Comparison of ENCODE assay signal across 15 mouse cellular contexts in genomic region chr9:102045886-102046285, GRCm38 (mm10).
DNase-seq lines count a peak whose midpoint lies in the region; ATAC-seq lines count a peak whose summit lies in the region.
"Had no signal": no experiment of that assay in that cellular context is flagged by ENCODE, and none has a peak within 500 bp of the region (broad histone marks: within the 10 kb centered on the region; RNA-seq: fewer than 3 reads in every experiment).

No protein-coding gene starts in this region.

- H3K9ac ChIP-seq in forebrain, embryonic 12.5 days, result no peak overlapping the region
- peak overlapping the region; percentile 43 for H3K9ac ChIP-seq in hindbrain, embryonic 13.5 days
- no peak overlapping the region; the same call in 1 of the 2 replicates for H3K9ac ChIP-seq in midbrain, embryonic 13.5 days (replicated peaks)
- no peak overlapping the region for H3K9ac ChIP-seq in heart, embryonic 11.5 days (ENCODE audit: low read depth, low read length)
- H3K9ac ChIP-seq: embryonic facial prominence, embryonic 15.5 days had no signal

- H3K36me3 ChIP-seq in forebrain, embryonic 12.5 days (replicated peaks), result no peaks in the 10 kb centered on the region
- peaks cover 3% of the 10 kb centered on the region for H3K36me3 ChIP-seq in hindbrain, embryonic 13.5 days
- H3K36me3 ChIP-seq in midbrain, embryonic 13.5 days, result peaks cover 3% of the 10 kb centered on the region
- H3K36me3 ChIP-seq in heart, embryonic 11.5 days (ENCODE audit: control insufficient read depth, insufficient read depth, low read length), result no peaks in the 10 kb centered on the region
- H3K36me3 ChIP-seq: embryonic facial prominence, embryonic 15.5 days had no signal

- 9% methylated on average over 2 of the region's 2 CpGs for WGBS in forebrain, embryonic 12.5 days
- 12% methylated on average over 2 of the region's 2 CpGs for WGBS in hindbrain, embryonic 13.5 days
- WGBS in midbrain, embryonic 13.5 days, result 9% methylated on average over 2 of the region's 2 CpGs
- 36% methylated on average over 2 of the region's 2 CpGs for whole genome bisulfite sequencing in heart, embryonic 11.5 days (ENCODE audit: insufficient replicate concordance)

- H3K4me2 ChIP-seq in forebrain, embryonic 12.5 days, result peak overlapping the region; percentile 19; the same call in 1 of the 2 replicates
- 0 out of 2 replicates have a peak overlapping the region, but pooled peaks have one; percentile 3 for H3K4me2 ChIP-seq in hindbrain, embryonic 13.5 days
- H3K4me2 ChIP-seq in midbrain, embryonic 13.5 days (replicated peaks), result peak overlapping the region; percentile 12; the same call in 1 of the 2 replicates
- no peak overlapping the region for H3K4me2 ChIP-seq in heart, embryonic 11.5 days
- H3K4me2 ChIP-seq: embryonic facial prominence, embryonic 15.5 days had no signal

- intact Hi-C loops in left cerebral cortex, postnatal 25 days (cut with DNase I), result no loop called here

- DNase-seq in embryo, embryonic 10 days (ENCODE audit: low spot score), result peak; percentile 14
- DNase-seq in urinary bladder, adult 18-20 months (ENCODE audit: low spot score in 2 of 2), result no peak
- no peak for DNase-seq in left cerebral cortex, postnatal 25 days (ENCODE audit: low spot score in 2 of 2)
- DNase-seq: B cell, adult 2 months; cerebellum, postnatal 14 days; kidney, adult 9 months; right cerebral cortex, postnatal 25 days had no signal

- H3K27ac ChIP-seq in forebrain, embryonic 12.5 days, result peak overlapping the region; percentile 75
- peak overlapping the region; percentile 72 for H3K27ac ChIP-seq in hindbrain, embryonic 13.5 days
- H3K27ac ChIP-seq in midbrain, embryonic 13.5 days, result peak overlapping the region; percentile 81
- no peak overlapping the region for H3K27ac ChIP-seq in heart, embryonic 11.5 days (ENCODE audit: low read depth, low read length)
- H3K27ac ChIP-seq: embryonic facial prominence, embryonic 15.5 days; macrophage had no signal

- ATAC-seq in forebrain, embryonic 12.5 days (ENCODE audit: low FRiP score), result peak; percentile 60; the same call in 1 of the 2 replicates
- ATAC-seq in hindbrain, embryonic 13.5 days (ENCODE audit: low FRiP score), result peak; percentile 80
- ATAC-seq in midbrain, embryonic 13.5 days, result peak; percentile 72
- no peak for ATAC-seq in heart, embryonic 11.5 days (replicated peaks; ENCODE audit: insufficient number of reproducible peaks, low FRiP score, low TSS enrichment)
- ATAC-seq in megakaryocyte-erythroid progenitor cell, adult 5-6 weeks (replicated peaks; ENCODE audit: low FRiP score, low TSS enrichment, poor library complexity, severe bottlenecking), result no peak

- H3K4me3 ChIP-seq in forebrain, embryonic 12.5 days (replicated peaks), result no peak overlapping the region
- no peak overlapping the region for H3K4me3 ChIP-seq in hindbrain, embryonic 13.5 days
- no peak overlapping the region for H3K4me3 ChIP-seq in midbrain, embryonic 13.5 days (replicated peaks)
- no peak overlapping the region for H3K4me3 ChIP-seq in heart, embryonic 11.5 days (ENCODE audit: low read depth, low read length)
- H3K4me3 ChIP-seq: embryonic facial prominence, embryonic 15.5 days; myocyte had no signal

- no peaks in the 10 kb centered on the region for H3K9me3 ChIP-seq in forebrain, embryonic 12.5 days
- no peaks in the 10 kb centered on the region for H3K9me3 ChIP-seq in hindbrain, embryonic 13.5 days
- H3K9me3 ChIP-seq in midbrain, embryonic 13.5 days, result no peaks in the 10 kb centered on the region
- no peaks in the 10 kb centered on the region for H3K9me3 ChIP-seq in heart, embryonic 11.5 days (replicated peaks; ENCODE audit: control insufficient read depth, low read length)
- H3K9me3 ChIP-seq: embryonic facial prominence, embryonic 15.5 days had no signal

- no peaks in the 10 kb centered on the region for H3K27me3 ChIP-seq in forebrain, embryonic 12.5 days
- no peaks in the 10 kb centered on the region for H3K27me3 ChIP-seq in hindbrain, embryonic 13.5 days
- H3K27me3 ChIP-seq in midbrain, embryonic 13.5 days, result no peaks in the 10 kb centered on the region
- no peaks in the 10 kb centered on the region for H3K27me3 ChIP-seq in heart, embryonic 11.5 days (ENCODE audit: control insufficient read depth, insufficient read depth, low read length)
- H3K27me3 ChIP-seq: embryonic facial prominence, embryonic 15.5 days had no signal

- peaks cover 18% of the 10 kb centered on the region for H3K4me1 ChIP-seq in forebrain, embryonic 12.5 days
- peaks cover 18% of the 10 kb centered on the region for H3K4me1 ChIP-seq in hindbrain, embryonic 13.5 days (replicated peaks)
- peaks cover 22% of the 10 kb centered on the region for H3K4me1 ChIP-seq in midbrain, embryonic 13.5 days (replicated peaks)
- H3K4me1 ChIP-seq in heart, embryonic 11.5 days (ENCODE audit: control insufficient read depth, insufficient read depth, low read length), result no peaks in the 10 kb centered on the region
- H3K4me1 ChIP-seq: embryonic facial prominence, embryonic 15.5 days had no signal

Comparison
In these comparisons a context has a peak if more than half of its experiments do, and no peak if none do; other contexts are left out.
1. ATAC-seq: peak in forebrain, embryonic 12.5 days (single experiment), hindbrain, embryonic 13.5 days (single experiment) and midbrain, embryonic 13.5 days (single experiment); none in heart, embryonic 11.5 days (single experiment) and megakaryocyte-erythroid progenitor cell, adult 5-6 weeks (single experiment).